Comparison of ENCODE assay signal across 21 mouse cellular contexts in genomic region chr8:110626431-110626830, GRCm38 (mm10). TPM values are rescaled to one million over a fixed set of nuclear protein-coding genes. Genes with fewer than 3 reads are reported as not detected.
DNase-seq lines count a peak whose midpoint lies in the region; ATAC-seq and TF ChIP-seq lines count a peak whose summit lies in the region.
"Had no signal": no experiment of that assay in that cellular context is flagged by ENCODE, and none has a peak within 500 bp of the region (broad histone marks: within the 10 kb centered on the region; RNA-seq: fewer than 3 reads in every experiment).

No protein-coding gene starts in this region.

- peak overlapping the region; percentile 87 for H3K27ac ChIP-seq in forebrain, embryonic 15.5 days (replicated peaks)
- H3K27ac ChIP-seq in forebrain, embryonic 11.5 days (ENCODE audit: low read depth, low read length), result no peak overlapping the region
- H3K27ac ChIP-seq in midbrain, postnatal 0 days (ENCODE audit: low read depth, low read length), result no peak overlapping the region
- no peak overlapping the region for H3K27ac ChIP-seq in midbrain, embryonic 13.5 days
- H3K27ac ChIP-seq: embryonic facial prominence, embryonic 12.5 days; embryonic facial prominence, embryonic 15.5 days; heart, adult 2 months; hindbrain, embryonic 12.5 days; hindbrain, embryonic 15.5 days had no signal

- ATAC-seq in forebrain, embryonic 15.5 days (replicated peaks), result peak; percentile 36; the same call in 1 of the 2 replicates
- ATAC-seq in forebrain, embryonic 11.5 days (replicated peaks; ENCODE audit: low FRiP score), result no peak
- ATAC-seq in midbrain, postnatal 0 days (ENCODE audit: low FRiP score), result no peak
- no peak for ATAC-seq in midbrain, embryonic 13.5 days
- ATAC-seq: CD4-positive, CD25-positive, alpha-beta regulatory T cell, adult 4 months; intestine, postnatal 0 days had no signal

- no peaks in the 10 kb centered on the region for H3K9me3 ChIP-seq in forebrain, embryonic 15.5 days
- no peaks in the 10 kb centered on the region for H3K9me3 ChIP-seq in forebrain, embryonic 11.5 days (ENCODE audit: control insufficient read depth, low read length)
- no peaks in the 10 kb centered on the region for H3K9me3 ChIP-seq in midbrain, postnatal 0 days (ENCODE audit: low read length)
- H3K9me3 ChIP-seq in midbrain, embryonic 13.5 days, result no peaks in the 10 kb centered on the region
- H3K9me3 ChIP-seq: embryonic facial prominence, embryonic 12.5 days; embryonic facial prominence, embryonic 15.5 days; hindbrain, embryonic 12.5 days; hindbrain, embryonic 15.5 days had no signal

- DNase-seq in forebrain, embryonic 11.5 days (ENCODE audit: low spot score), result no peak
- no peak for DNase-seq in midbrain, postnatal 0 days (ENCODE audit: low spot score)
- DNase-seq in brain, embryonic 18.5 days (ENCODE audit: low read depth, low spot score), result peak; percentile 42
- no peak for DNase-seq in ovary, postnatal 36 days (ENCODE audit: low spot score)
- no peak for DNase-seq in heart, adult 8-10 months (ENCODE audit: low spot score)
- DNase-seq: adrenal gland, adult 2 months; adrenal gland, postnatal 14 days; cerebellum, adult 11 months; cerebellum, postnatal 25 days; gastrocnemius, postnatal 10 days; gastrocnemius, postnatal 36 days; heart, adult 2 months had no signal

- H3K36me3 ChIP-seq in forebrain, embryonic 15.5 days, result no peaks in the 10 kb centered on the region
- H3K36me3 ChIP-seq in forebrain, embryonic 11.5 days (ENCODE audit: control insufficient read depth, insufficient read depth, low read length), result no peaks in the 10 kb centered on the region
- no peaks in the 10 kb centered on the region for H3K36me3 ChIP-seq in midbrain, postnatal 0 days (ENCODE audit: insufficient read depth, low read length)
- no peaks in the 10 kb centered on the region for H3K36me3 ChIP-seq in midbrain, embryonic 13.5 days
- H3K36me3 ChIP-seq: embryonic facial prominence, embryonic 12.5 days; embryonic facial prominence, embryonic 15.5 days; hindbrain, embryonic 12.5 days; hindbrain, embryonic 15.5 days had no signal

- H3K9ac ChIP-seq in forebrain, embryonic 15.5 days (replicated peaks), result no peak overlapping the region
- no peak overlapping the region for H3K9ac ChIP-seq in forebrain, embryonic 11.5 days (ENCODE audit: low read length)
- no peak overlapping the region for H3K9ac ChIP-seq in midbrain, postnatal 0 days (replicated peaks; ENCODE audit: low read length, poor library complexity, severe bottlenecking)
- H3K9ac ChIP-seq in midbrain, embryonic 13.5 days (replicated peaks), result no peak overlapping the region; the same call in 1 of the 2 replicates
- H3K9ac ChIP-seq: embryonic facial prominence, embryonic 12.5 days; embryonic facial prominence, embryonic 15.5 days; hindbrain, embryonic 12.5 days; hindbrain, embryonic 15.5 days had no signal

- no peaks in the 10 kb centered on the region for H3K27me3 ChIP-seq in forebrain, embryonic 15.5 days
- H3K27me3 ChIP-seq in forebrain, embryonic 11.5 days (ENCODE audit: control insufficient read depth, insufficient read depth, low read length), result no peaks in the 10 kb centered on the region
- H3K27me3 ChIP-seq in midbrain, postnatal 0 days (ENCODE audit: insufficient read depth, low read length), result no peaks in the 10 kb centered on the region
- no peaks in the 10 kb centered on the region for H3K27me3 ChIP-seq in midbrain, embryonic 13.5 days
- H3K27me3 ChIP-seq: embryonic facial prominence, embryonic 12.5 days; embryonic facial prominence, embryonic 15.5 days; hindbrain, embryonic 12.5 days; hindbrain, embryonic 15.5 days had no signal

- 60% methylated on average over 4 of the region's 4 CpGs for WGBS in forebrain, embryonic 15.5 days
- WGBS in forebrain, embryonic 11.5 days, result 78% methylated on average over 4 of the region's 4 CpGs
- 62% methylated on average over 4 of the region's 4 CpGs for WGBS in midbrain, postnatal 0 days
- 71% methylated on average over 4 of the region's 4 CpGs for WGBS in midbrain, embryonic 13.5 days

- no peak overlapping the region for H3K4me2 ChIP-seq in forebrain, embryonic 15.5 days (replicated peaks)
- H3K4me2 ChIP-seq in forebrain, embryonic 11.5 days (ENCODE audit: low read depth, low read length, severe bottlenecking), result no peak overlapping the region
- no peak overlapping the region for H3K4me2 ChIP-seq in midbrain, postnatal 0 days (ENCODE audit: low read depth, low read length, poor library complexity, severe bottlenecking)
- H3K4me2 ChIP-seq in midbrain, embryonic 13.5 days (replicated peaks), result no peak overlapping the region
- H3K4me2 ChIP-seq: embryonic facial prominence, embryonic 12.5 days; embryonic facial prominence, embryonic 15.5 days; heart, embryonic 11.5 days; hindbrain, embryonic 12.5 days; hindbrain, embryonic 15.5 days had no signal

- H3K4me3 ChIP-seq in forebrain, embryonic 15.5 days, result no peak overlapping the region
- H3K4me3 ChIP-seq in forebrain, embryonic 11.5 days (ENCODE audit: low read depth, low read length), result no peak overlapping the region
- H3K4me3 ChIP-seq in midbrain, postnatal 0 days (ENCODE audit: low read depth, low read length), result no peak overlapping the region
- H3K4me3 ChIP-seq in midbrain, embryonic 13.5 days (replicated peaks), result no peak overlapping the region
- H3K4me3 ChIP-seq: embryonic facial prominence, embryonic 12.5 days; embryonic facial prominence, embryonic 15.5 days; heart, adult 2 months; hindbrain, embryonic 12.5 days; hindbrain, embryonic 15.5 days had no signal

- TF ChIP-seq CTCF in midbrain, postnatal 0 days (IDR thresholded peaks at IDR 0.05), result peak; percentile 25

- peaks cover 19% of the 10 kb centered on the region for H3K4me1 ChIP-seq in forebrain, embryonic 15.5 days
- no peaks in the 10 kb centered on the region for H3K4me1 ChIP-seq in forebrain, embryonic 11.5 days (replicated peaks; ENCODE audit: control insufficient read depth, insufficient read depth, low read length)
- H3K4me1 ChIP-seq in midbrain, postnatal 0 days (ENCODE audit: insufficient read depth, low read length), result no peaks in the 10 kb centered on the region
- peaks cover 9% of the 10 kb centered on the region for H3K4me1 ChIP-seq in midbrain, embryonic 13.5 days (replicated peaks)
- H3K4me1 ChIP-seq: embryonic facial prominence, embryonic 12.5 days had no signal

RNA-seq across cellular contexts. Expression of gene Vac14, which starts 8.0 kb away (rescaled TPM):
- polyA plus RNA-seq in forebrain, embryonic 15.5 days (2015; fragmentation: Nextera tagmentation; extraction: Ambion mirVana), result 27.9 and 29.1 TPM in 2 replicates
- 31.8 and 37.3 TPM in 2 replicates for polyA plus RNA-seq in forebrain, embryonic 11.5 days (2014; fragmentation: Nextera tagmentation; extraction: Ambion mirVana)
- 44.9 and 45.9 TPM in 2 replicates for total RNA-seq in midbrain, postnatal 0 days (2014; rRNA removed)
- polyA plus RNA-seq in midbrain, postnatal 0 days (2015; fragmentation: Nextera tagmentation; extraction: Ambion mirVana), result 26.7 and 27.2 TPM in 2 replicates
- 21.8 and 23.6 TPM in 2 replicates for polyA plus RNA-seq in midbrain, embryonic 13.5 days (2015; fragmentation: Nextera tagmentation; extraction: Ambion mirVana)
- 10 to 100 TPM; 14.0 to 18.3 (median 16.3) TPM for total RNA-seq in heart, adult 8-10 months (2022)
